Mouse (Mus musculus) erythroblast, embryonic 14.5 days (primary cell): Measurements from ENCODE around the gene Tenm3.

Source experiments
- GATA1 ChIP-seq: IDR thresholded peaks from 2 replicates; pipeline ENCODE4 v1.6.1; 2012; ENCODE audit warnings: low read length, inconsistent platforms, mixed read lengths
- TAL1 ChIP-seq: IDR thresholded peaks from 3 replicates; pipeline ENCODE4 v1.6.1; 2012; ENCODE audit warnings: low read length, inconsistent platforms, mixed read lengths

DNA sequence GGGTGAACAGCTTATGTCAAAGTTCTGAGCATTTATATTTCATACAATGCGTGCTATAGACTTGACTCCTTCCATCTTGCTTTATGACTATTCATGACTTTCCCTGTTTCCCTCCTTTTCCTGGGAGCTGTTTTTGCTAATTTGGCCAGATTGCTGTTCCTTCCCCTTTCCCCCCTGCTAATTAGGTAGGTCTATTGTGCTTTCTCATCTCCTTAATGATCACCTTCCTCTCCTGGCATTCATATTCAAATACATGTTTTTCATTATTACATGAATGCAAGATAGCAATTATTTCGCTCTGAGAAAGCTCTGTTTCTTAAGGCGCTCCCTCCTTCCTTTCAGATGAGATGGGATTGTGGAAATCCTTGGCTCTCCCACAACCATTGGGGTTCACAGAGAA lies 178.6 kb downstream of the Tenm3 start:
- TF ChIP-seq TAL1 (no peak), GATA1 (no peak)
